Mouse (Mus musculus): ENCODE results near the gene Sorbs1.

Gene Sorbs1

GRCm38 (mm10) chr19:40477445-40477941, 36.1 kb downstream of the Sorbs1 start:
- peak; percentile 64 to 73 for DNase-seq

- no peak for DNase-seq
These were observed 37.1 kb downstream of the Sorbs1 start for GRCm38 (mm10) chr19:40476491-40476890.

GRCm38 (mm10) chr19:40471526-40472245, 41.9 kb downstream of the Sorbs1 start:
- no peak for DNase-seq

GRCm38 (mm10) chr19:40469792-40470191, 43.8 kb downstream of the Sorbs1 start:
- DNase-seq = no peak

- DNase-seq = no peak
These were observed 45.3 kb downstream of the Sorbs1 start for GRCm38 (mm10) chr19:40468308-40468707.

- DNase-seq = no peak
These were observed 45.8 kb downstream of the Sorbs1 start for GRCm38 (mm10) chr19:40467810-40468209.

GRCm38 (mm10) chr19:40465339-40465738, 48.2 kb downstream of the Sorbs1 start:
- DNase-seq = no peak

GRCm38 (mm10) chr19:40464408-40464807, 49.2 kb downstream of the Sorbs1 start:
- DNase-seq = peak in 1 of 2 experiments; percentile 52

GRCm38 (mm10) chr19:40462892-40463291, 50.7 kb downstream of the Sorbs1 start:
- no peak for DNase-seq

- DNase-seq = no peak
These were observed 51.1 kb downstream of the Sorbs1 start for GRCm38 (mm10) chr19:40462481-40462880.

GRCm38 (mm10) chr19:40461662-40462061, 51.9 kb downstream of the Sorbs1 start:
- no peak for DNase-seq

- DNase-seq = no peak
These were observed 52.6 kb downstream of the Sorbs1 start for GRCm38 (mm10) chr19:40460854-40461490.

- DNase-seq = no peak
These were observed 54.2 kb downstream of the Sorbs1 start for GRCm38 (mm10) chr19:40459338-40459737.

GRCm38 (mm10) chr19:40458806-40459205, 54.8 kb downstream of the Sorbs1 start:
- peak in 1 of 2 experiments; percentile 33 for DNase-seq

GRCm38 (mm10) chr19:40455248-40455647, 58.3 kb downstream of the Sorbs1 start:
- DNase-seq = no peak

GRCm38 (mm10) chr19:40454096-40454495, 59.5 kb downstream of the Sorbs1 start:
- DNase-seq = no peak

- DNase-seq = no peak
These were observed 61.4 kb downstream of the Sorbs1 start for GRCm38 (mm10) chr19:40452201-40452600.

GRCm38 (mm10) chr19:40451307-40451706, 62.3 kb downstream of the Sorbs1 start:
- DNase-seq = no peak

GRCm38 (mm10) chr19:40446525-40446924, 67.1 kb downstream of the Sorbs1 start:
- no peak for DNase-seq

GRCm38 (mm10) chr19:40442377-40442776, 71.2 kb downstream of the Sorbs1 start:
- no peak for DNase-seq

GRCm38 (mm10) chr19:40440951-40441350, 72.6 kb downstream of the Sorbs1 start:
- DNase-seq = no peak

- no peak for DNase-seq
These were observed 74.7 kb downstream of the Sorbs1 start for GRCm38 (mm10) chr19:40438907-40439306.

- DNase-seq = peak; percentile 51 to 64
These were observed 75.9 kb downstream of the Sorbs1 start for GRCm38 (mm10) chr19:40437651-40438068.

All from kidney, postnatal 36 days (tissue).